Mouse (Mus musculus) embryo, embryonic 10 days (tissue): ENCODE data around the gene Adam33.
"Not testable (repeated sequence)": the region's sequence is repeated elsewhere in the genome, so short reads cannot be mapped to it uniquely, and the experiment has no call there.

ENCODE experiments used
- DNase-seq: peaks from one replicate; pipeline ENCODE4 v3.0.0-alpha.2; 2015; ENCODE audit warnings: low spot score

The Adam33 gene

DNA sequence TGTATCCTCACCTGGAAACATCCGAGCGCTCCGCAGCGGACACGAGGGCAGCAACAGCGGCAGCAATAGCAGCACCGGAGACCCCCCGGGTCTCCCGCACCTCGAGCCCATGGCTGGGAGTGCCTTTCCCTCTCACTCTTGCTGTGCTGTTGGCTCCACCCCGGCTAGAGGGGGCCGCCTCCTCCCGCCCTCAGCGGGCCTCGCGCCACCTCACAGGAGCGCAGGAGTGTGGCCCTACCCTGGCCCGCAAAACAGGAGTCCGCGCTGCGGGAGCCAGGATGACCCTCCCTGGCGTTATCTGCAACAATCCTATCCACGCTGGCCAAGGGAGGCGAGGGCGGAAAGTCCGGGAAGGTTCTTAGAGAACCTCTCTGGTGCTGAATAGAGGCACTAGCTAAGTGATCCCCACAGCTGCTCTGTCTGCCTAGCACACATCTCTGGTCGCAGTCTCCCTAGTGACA lies at the start of gene Adam33:
TSS of gene Adam33 (minus strand) at position 411 of the 461 bp plus-strand sequence.
- no peak for DNase-seq

DNA sequence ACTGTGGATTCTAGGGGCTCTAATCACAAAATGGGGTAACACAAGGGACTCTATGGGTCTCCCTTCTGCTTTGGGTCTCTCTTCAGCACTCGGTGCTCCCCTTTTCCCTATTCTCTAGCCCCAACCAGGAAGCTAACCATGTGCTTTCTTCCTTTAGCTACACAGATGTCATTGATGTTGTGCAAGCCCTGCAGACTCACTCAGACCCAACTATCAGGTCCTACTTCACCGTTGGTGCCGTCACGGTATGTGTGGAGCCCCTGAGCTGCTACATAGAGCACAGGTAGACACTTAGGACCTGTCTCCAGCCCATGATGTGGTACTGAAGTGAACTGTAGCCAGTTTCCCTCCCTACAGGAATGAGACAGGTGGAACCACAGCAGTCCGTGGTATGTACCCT lies 42.4 kb upstream of the Adam33 start:
- no peak for DNase-seq

DNA sequence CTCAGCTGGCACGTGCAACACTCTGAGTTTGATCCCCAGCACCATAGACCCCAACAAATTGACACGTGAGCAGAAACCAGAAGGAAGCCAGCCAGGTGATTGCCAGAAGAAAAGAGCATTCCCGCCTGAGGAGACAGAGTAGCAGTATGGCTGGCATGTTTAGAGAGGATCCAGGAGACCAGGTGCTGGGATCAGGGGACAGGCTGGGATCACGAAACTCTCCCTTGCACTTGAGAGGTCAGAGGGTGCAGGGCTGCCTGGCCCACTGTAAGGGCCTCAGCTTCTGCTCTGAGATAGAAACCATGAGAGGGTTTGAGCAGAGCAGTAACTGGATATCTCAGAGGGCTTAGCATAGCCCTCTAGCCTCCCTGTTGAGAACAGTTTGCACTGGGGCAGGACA lies 41.4 kb upstream of the Adam33 start:
- not testable (repeated sequence) for DNase-seq

DNA sequence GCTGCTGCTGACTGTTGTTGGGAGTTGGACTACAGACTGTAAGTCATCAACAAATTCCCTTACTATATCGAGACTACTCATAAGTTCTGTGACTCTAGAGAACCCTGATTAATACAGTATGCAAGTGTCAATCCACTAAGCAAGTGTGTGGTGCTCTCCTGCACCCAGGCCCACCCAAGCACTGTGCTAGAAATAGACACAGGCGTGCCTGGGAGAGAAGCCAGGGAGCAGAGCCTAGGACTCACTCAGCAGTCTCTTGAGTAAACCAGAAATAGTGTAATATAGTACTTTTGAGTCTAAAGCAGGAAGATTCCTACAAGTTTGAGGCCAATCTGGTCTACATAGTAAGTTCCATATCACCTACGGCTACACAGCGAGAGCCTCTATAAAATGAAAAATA lies 40.4 kb upstream of the Adam33 start:
- no peak for DNase-seq

DNA sequence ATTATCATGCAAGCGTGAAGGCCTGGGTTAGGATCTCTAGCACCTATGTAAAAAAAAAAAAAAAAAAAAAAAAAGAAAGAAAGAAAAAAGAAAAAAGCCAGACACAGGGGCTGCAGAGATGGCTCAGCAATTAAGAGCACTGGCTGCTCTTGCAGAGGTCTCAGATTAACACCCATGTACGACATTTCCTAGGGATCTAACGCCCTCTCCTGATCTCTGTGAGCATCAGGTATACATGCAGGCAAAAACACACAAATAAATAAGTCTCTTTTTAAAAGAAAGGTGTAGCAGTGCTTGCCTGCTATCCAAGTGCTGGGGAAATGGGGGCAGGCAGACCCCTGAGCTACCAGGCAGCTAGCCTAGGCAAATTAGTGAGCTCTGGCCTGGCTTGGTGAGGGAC lies 37.9 kb upstream of the Adam33 start:
- DNase-seq: no peak

DNA sequence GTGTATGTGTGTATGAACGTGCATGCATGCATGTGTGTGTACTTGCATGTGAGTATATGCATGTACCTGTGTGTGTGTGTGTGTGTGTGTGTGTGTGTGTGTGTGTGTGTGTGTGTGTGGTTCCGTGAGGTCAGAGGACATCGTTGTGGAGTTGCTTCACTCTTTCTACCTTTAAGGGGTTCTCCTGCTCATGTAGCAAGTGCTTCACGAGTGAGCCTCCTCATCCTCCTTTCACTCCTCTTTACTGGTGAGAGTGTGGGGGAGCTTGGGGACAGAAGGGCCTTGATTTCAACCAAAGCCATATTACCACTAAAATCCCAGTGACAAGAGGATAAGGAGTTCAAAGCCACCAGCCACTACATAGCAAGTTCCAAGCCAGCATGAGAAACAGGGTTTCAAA lies 33.5 kb upstream of the Adam33 start:
- DNase-seq: no peak

DNA sequence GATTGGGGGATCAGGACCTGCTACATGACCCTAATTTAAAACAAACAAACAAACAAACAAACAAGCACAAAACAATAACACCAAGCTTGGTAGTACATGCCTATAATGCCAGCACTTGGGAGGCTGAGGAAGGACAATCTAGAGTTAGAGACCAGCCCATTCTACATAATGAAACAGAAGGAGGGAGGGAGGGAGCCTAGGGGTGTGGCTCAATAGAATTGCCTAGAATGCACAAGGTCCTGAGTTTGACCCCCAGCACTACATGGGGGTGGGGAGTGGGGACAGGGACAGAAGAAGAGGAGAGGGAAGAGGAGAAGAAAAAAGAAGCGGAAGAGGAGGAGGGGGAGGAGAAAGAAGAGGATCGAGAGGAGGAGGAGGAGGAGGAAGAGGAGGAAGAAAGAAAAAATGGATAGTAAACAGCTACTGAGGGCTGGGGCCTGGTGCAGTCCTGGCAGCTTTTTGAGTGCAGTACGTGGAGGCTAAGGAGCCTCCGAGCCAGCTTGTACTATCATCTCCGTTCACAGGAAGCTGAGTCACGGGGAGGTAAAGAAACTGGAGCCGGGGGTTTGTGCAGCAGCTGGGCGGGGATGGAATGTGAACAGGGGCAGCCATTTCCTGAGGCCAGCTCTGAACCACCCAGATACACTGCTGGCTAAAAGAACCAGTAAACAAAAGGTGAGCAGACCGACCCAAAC lies 32.6 kb upstream of the Adam33 start:
- DNase-seq: peak; percentile 78

DNA sequence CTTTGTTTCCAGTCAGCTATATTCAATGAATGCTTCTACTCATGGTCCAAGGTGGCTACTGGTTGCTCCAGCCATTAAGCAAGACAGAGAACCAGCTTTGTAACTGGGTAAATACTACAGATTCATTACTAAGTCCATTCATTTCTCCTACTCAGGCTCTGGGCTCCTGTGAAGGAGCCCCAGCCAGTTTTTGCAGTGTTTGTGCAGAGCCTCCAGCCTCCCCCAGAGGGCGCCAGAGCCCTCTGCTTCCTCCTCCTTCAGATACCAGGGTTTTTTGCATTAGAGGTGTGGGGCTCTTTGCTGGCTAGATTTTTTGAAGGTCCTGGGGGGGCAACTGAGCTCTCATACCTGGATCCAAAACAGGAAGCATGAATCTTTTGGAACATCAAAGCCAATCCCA lies 31.2 kb upstream of the Adam33 start:
- peak; percentile 62 for DNase-seq

DNA sequence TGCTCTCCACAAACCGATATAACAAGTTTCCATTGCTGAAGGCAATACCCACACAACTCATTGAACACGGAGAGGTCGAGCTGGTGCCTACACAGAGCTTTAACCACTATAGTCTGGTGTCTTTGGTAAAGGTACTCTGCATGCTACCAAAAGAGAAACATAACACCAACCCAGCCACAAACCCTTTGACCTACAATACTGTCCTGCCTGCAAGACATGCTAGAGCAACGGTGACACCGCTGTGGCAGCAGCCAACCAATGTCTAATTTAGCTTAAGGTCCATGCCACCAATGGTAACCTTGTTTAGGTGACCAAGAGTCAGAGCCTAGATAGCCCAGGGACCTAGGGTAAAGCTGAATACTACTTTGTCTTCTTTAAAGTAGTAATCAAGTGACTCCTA lies 30.0 kb upstream of the Adam33 start:
- DNase-seq: no peak

DNA sequence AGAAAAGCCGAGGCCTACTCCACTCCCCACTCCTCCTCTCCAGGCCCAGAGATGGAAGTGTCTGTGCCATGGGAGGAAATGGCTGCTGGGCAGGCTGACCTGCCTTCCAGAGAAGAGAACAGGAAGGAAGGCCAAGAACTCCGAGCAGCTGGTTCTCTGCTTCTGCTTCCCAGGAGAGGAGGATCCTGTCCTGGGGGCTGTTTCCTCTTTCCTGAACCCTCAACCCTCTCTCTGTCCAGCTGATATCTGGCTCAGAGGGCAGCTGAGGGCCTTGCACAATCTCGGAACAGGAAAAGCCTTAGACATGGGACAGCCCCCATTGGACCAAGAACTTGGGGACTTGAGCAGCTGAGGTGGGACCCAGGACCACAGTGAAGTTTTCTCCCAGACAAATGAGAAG lies 27.2 kb upstream of the Adam33 start:
- no peak for DNase-seq

DNA sequence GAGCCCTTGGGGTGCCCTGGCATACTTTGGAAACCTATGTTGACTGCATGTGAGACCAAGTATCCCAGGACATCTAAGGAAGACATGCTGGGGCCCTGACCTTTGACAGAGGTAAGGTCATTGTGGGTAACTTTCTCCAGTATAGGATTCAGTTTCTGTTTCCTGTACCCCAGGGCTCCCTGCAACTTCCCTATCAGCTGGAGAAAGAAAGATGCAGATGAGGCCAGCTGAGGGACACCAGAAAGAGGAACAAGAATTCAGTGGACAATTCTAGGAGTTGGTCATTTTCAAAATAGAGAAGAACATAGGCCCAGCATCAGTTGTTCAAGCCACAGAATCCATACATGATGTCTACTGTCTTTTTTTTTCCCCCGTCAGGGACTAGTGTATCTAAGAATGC lies 26.0 kb upstream of the Adam33 start:
- no peak for DNase-seq

DNA sequence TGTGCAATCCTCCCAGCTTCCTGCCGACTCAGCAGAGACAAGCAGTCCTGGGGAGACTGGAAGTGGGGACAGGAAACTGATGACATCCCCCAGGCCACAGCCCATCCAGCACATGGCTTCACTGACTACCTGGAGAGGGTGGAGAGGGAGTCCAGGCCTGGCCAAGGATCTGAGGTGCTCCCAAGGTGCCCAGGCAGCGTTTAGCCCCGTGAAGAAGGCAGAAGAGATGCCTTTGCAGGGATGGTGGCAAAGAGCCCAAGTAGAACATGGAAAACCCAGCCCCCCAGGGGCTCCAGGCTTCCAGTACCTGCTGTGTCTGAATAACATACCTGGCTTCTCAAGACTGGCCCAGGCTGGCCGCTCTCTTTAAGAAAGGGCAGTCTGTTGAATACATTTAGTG lies 25.0 kb upstream of the Adam33 start:
- no peak for DNase-seq

DNA sequence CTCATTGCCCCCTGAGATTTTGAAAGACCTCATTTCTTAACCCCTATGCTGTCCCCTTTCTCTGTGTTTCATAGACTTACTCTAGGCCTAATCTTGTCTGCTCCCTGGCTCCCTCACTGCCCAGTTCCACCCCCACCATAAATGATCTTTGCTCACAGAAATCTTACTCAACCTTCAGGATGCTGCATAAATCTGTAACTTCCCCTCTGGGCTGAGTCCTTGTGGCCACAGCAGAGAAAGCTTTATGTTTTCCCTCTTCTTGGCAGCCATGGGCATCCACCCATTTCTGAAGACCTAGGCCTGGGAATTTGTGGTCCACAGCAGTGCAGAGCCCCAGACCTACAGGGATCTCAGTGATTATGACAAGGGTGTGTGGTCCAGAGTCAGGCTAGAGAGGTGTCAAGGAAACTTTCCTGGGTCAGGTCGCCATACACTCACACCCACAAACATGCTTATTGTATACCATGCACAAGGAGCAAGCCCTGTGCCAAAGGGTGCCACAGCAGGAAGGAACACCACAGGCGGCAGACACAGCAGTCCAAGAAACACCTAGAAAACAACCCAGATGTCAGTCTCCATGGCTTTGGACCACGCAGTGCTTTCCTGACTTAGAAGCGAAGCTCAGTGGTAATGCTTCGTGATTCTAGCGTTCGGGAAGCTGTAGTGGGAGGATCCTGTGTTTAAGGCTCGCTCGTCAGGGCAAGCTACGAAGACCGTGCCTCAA lies 23.2 kb upstream of the Adam33 start, which contains the start of gene Siglec1:
TSS of gene Siglec1 (minus strand) at position 99 of the 724 bp plus-strand sequence.
- DNase-seq: no peak

DNA sequence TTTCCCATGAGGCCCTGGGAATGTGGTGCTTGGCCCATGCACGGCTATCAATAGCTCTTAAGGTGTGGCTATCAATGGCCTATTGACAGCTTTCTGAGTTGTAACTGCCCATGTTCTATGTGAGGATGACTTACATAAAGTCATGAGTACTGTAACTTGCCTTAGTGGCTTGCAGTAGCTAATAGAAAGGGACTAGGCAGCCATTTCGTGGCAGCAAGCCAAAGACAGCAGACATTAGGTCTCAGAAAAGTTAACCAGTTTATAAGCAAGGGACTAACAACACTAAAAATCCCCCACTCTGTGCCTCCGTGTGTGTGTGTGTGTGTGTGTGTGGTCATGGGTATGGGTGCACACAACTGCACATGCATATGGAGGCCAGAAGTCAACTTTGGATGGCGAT lies 20.6 kb upstream of the Adam33 start:
- no peak for DNase-seq

DNA sequence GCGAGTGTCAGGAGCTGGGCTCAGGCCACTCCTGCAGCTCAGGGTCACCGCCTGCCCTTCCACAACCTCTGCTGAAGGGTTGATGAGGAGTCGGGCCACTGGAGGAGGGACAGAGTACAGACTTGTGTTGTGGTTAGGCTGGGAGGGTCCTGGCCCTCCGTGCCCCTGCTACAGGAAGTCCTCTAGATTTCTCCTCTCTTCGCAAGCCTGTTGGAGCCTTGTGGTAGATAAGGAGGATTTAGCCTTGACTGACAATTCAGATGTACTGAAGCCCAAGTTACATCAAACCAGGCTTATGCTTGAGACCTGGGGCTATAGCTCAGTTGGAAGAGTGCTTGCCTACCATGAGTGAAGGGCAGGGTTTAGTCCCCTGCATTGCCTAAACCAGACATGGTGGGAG lies 16.9 kb upstream of the Adam33 start:
- no peak for DNase-seq

DNA sequence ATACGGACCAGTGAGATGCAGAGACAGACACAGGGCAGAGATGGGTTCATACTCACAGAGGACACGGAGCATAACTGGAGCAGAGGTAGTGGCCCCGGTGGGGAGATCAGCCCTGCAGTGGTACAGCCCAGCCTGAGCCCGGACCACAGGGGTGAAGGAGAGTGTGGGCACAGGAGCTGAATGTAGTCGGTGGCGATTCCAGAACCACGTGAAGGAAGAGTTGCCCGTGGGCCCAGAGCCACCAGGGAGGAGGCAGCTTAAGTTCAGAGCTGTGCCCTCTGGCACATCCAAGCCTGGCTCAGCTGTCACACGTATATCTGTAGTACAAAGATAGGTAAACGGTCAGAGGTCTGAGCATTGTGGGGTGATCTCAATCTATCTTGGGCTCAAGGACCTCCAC lies 8.9 kb upstream of the Adam33 start:
- DNase-seq: no peak

DNA sequence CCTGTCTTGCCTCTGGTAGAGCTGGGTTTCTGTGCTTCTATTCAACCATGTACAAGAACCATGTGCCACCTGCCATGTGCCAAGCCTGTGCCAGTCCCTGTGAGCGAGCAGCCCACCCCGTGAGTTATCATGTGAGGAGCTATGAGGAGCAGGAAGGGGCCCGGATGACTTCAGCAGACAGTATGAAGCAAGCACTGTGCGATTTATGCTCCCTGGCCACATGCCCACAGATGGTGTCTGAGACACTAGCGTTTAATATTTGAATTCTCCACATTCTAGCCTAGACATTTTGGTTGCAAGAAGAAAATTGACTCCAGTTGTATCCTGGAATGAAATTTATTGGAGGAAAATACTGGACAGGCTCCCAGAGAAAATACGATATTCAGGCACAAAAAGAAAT lies 3.9 kb upstream of the Adam33 start:
- no peak for DNase-seq

DNA sequence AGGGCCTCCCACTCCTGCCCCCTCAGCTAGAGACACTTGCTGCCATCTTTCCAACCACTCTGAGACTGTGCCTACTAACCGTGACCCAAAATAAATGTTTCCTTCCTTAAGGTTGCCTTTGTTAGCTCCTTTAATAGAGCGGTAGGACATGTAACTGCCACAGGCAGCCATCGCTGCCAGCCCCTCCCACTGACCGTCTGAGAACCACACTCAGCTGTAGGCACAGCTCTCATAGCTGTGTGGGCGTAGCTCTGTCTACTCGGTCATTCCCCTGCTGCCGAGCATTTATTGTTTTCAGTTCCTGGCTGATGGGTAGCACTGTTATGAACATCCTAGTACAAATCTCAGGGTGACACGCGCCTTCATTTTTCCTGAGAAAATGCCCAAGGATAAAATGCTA lies 2.7 kb upstream of the Adam33 start:
- no peak for DNase-seq

DNA sequence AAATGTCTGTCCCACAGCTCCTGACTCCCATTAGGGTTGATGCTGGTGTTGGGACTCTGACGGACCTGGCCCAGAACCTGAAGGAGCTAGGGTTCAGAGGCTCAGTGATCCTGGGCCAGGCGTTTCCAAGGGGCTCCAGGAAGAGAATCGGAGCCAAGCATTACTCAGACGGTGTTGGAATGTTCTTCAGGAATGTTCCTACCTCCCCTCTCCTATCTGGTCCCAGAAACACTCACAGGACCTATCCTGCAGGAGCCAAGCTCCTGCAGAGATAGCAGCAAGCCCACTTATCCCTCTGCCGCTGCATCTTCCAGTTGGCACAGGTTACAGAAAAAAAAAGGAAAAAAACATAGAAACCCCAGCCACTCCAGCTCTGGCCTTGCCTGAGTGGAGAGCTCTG lies 2.0 kb downstream of the Adam33 start:
- DNase-seq: no peak

DNA sequence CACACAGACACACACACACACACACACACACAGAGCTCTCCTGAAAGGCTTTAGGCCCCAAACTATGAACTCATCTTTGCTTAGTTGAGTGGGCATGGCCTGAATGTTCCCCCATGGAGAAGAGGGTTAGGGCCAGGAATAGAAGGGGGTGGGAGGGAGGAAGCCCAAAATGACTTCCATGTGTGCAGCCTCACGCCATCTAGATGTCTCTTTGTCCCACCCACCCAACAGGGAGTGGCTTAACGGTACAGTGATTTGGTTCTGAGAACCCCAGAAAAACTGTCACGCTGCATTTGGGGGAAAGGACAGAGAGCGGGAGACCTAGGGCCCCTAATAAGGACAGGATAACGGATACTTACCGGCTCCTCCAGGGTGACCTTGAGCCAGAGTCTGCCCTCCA lies 2.8 kb downstream of the Adam33 start:
- DNase-seq: peak; percentile 52

DNA sequence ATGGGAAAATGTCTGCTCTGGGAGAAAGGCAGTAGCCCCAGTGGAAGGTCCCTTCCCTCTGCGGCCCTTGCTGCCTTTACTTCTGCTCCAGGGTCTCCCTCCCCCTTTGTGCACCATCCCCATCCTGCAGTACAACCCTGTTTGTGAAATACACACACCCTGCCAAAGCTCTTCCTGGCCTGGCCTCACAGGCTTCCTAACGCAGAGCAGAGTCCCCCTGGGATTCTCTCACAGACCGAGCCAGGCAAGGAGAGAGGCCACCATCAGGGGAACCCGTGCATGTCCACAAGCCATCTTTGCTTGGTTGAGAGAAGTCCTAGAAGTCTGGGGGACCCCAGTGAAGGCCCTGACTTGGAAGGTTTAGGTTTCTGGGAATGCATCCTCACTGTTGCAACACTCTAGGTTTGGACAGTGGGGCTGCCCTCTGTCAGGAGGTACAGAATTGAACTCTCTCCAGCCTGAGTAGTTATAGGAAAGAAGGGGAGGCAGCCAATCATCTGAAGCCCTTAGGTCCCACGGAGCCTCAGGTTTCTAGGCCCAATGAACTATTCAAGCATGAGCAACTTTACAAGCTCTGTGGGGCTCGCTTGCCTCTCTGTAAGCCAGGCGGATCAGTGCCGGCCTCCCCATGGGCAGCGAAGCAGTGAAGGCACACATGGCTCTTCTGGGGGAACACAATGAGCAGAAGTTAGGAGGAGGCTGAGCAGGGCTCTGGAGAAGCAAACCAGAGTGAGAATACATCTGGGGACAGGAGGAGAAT lies 3.7 kb downstream of the Adam33 start:
- DNase-seq: no peak

DNA sequence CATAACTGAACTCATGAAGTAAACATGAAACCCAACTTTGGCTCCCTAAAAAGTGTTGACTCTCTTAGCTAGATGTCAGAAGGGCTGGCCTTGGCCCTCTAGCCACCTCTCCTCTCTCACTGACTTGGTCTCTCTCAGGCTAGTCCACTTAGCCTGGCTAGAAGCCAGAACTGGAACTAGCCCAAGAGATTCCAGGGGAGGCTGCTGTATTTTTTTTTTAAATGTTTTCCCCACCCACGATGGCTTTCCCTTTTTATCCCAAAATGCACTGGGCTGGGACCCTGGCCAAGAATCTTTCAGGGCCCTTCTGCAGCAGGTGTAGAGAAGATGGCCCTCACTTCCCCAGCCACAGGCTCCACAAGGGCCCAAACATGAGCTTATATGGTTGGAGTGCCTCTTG lies 4.2 kb downstream of the Adam33 start:
- DNase-seq: no peak

DNA sequence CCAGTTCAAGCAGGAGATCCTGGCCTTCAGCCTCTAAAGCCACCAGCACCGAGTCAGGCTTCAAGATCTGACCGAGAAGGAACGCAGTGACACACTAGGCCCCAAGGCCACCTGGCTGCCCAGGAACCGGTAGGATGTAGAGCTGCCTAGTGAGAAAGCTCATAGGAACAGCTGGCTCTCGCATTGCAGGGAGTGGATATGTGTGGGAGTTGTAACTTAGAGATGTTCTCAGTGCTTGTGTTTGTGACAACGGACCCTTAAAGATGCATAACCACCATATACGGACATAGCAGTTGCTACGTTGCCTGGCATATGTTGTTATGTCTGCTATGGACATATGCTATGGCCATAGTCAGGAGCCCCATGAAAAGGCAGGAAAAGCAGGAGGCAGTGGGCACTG lies 4.9 kb downstream of the Adam33 start:
- DNase-seq: no peak
